Mouse (Mus musculus): Measurements from ENCODE around the gene Ldlrad1.

Ldlrad1 gene

DNA sequence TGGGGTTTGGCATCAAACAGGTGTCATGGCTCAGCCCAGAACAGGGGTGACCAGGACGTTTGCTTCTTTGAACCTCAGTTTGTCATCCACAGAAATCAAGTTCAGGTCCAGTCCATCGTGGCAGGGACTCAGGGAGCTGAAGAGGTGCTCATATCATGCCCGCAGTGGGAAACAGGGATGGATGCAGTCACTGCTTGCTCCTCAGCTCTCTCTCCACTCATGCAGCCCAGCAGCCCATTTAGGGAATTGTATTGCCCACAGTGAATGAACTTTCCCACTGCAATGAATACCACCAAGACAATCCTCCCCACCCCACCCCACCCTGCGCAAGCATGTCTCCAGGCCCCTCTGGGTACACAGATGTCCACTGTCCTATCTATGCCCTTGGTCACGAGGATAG lies 3.0 kb downstream of the Ldlrad1 start:
- no peak for DNase-seq

DNA sequence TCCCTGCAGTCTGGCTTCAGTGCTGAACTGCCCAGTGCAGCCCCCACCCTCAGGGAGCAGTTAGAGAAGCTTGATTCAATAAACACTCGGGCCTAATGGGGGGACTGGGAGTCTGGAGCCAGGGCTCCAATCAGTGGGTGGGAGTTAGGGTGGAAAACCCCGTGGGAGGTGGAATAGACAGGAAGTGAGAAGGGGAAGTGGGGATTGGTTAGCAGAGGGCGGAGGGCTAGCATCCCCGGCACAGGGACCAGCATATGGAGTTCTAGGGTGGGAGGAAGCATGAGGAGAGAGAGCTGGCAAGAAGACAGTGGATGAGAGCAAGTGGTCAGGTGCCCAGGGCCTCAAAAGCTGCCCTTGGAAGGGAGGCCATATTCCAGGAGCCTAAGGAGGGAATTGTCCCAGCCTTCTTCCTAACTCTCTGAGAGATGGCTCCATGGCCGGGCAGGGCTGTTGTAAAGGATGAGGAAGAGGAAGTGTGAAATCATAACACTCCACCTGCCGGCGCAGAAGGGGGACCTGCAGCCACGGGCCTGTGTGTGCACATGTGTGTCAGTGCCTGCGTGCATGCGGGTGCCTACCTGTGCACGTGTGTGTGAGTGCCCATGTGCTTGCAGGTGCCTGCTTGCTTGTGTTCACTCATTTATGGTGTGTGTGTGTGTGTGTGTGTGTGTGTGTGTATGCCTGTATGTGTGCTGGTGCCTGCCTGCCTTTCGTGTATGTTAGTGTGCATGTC lies 4.5 kb downstream of the Ldlrad1 start:
- no peak for DNase-seq

DNA sequence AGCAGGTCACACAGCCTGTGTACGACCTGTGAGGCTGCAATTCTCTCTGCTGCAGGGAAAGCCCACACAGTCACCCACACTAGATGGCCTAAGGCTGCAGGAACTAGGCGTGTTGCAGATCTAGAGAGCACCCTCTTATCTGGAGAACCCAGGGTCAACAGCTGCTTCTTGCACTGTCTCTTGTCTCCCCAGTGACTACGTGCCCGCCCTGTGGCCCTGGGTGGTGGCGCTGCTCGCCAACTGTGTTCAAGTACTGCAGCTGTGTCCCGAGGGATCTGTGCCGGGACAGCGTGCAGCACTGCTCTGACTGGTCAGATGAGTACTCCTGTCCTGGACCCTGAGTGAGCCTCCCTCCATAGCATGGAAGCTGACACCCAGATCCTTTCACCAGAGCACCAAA lies 8.6 kb downstream of the Ldlrad1 start:
- no peak for DNase-seq

DNA sequence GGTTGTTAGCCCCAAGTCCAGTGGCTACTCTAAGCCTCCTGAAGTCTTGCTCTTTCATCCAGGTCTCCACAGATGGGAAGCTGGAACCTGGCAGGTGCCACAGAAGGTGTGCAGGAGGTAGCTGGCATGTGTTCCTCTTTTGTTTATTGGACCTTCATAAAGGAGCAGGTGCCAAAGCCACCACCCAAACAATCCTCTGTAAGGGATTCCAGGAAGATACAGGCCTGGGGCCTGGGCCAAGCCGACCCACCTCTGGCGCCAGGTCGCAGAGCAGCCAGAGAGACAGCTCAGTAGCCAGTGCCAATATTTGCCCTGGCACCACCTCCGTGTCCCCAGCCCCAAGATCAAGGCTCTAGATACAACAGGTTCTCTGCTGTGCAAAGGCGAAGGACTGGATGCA lies 12.5 kb downstream of the Ldlrad1 start:
- no peak for DNase-seq

DNA sequence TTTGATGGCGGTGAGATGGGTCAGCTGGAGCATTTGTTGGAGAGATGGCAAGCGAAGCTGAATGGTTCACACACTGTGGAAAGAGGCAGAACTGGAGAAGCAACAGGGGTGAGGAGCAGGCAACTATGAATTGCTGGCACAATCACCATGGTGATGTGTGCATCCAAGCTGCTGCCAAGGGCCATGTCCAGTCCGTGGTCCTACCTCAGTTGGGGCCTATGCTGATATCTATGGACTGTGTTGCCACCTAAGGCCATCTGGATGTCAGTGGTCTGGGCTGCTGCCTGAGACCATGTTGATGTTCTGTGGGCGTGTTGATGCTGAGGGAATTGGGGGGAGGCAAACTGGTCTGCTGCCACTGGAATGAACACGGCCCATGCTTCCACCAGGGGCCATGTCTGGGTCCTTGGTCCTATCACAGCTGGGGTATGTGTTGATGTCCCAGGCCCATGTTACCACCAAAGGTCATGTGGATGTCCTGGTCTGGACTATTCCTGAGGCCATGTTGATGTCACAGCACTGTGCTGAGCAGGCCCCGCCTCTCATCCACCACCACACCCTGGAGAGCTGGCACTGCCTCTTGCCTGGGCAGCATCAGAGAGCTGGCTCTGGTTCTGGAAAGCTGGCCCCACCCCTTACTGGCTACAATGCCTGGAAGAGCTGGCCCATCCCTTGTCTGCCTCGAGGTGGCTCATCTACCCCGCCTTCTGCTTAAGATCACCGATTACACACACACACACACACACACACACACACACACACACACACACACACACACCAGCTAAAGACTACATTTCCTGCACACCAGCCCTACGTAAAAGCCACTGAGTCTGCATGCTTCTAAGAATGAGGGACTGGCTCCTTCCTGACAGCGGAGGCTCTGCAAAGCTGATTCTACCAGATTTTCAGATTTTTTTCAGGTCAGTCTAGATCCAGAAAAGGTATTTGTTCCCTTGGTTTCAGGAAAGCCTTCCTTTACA lies 14.5 kb downstream of the Ldlrad1 start:
- DNase-seq, result no peak

DNA sequence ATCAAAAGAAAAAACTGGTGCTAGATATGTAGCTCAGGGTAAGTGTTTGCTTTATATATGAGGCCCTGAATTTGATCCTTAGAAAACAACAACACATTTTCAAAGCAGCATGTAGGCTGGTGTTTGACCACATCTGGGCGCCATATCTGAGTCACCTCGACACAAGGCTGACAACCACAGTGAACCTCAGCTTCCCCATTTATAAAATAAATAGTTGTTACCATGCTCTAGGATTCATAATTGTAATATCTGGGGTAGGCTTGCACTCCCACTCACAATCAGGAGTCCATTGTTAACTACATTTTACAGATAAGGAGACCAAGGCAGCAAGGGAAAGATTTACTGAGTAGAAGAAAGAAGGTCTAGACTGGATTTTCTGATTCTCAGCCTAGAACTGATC lies 17.3 kb downstream of the Ldlrad1 start:
- no peak for DNase-seq

DNA sequence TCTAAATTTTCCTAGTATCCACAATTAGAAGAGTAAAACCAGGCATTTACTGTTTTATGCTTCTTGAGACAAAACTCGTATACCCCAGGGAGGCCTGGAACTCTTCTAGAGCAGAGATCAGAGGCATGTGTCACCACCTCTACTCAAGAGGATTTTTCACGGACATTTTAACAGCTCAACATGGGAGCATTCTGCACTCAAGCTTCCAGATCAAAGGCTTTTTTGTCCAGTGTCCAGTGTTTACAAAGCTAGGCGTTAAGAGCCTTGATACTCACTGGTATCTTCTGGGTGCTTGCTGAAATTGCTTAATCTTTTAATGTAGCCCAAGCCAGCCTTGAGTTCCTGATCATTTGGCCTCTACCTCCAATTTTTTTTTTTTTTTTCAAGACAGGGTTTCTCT lies 23.2 kb downstream of the Ldlrad1 start:
- DNase-seq, result no peak

DNA sequence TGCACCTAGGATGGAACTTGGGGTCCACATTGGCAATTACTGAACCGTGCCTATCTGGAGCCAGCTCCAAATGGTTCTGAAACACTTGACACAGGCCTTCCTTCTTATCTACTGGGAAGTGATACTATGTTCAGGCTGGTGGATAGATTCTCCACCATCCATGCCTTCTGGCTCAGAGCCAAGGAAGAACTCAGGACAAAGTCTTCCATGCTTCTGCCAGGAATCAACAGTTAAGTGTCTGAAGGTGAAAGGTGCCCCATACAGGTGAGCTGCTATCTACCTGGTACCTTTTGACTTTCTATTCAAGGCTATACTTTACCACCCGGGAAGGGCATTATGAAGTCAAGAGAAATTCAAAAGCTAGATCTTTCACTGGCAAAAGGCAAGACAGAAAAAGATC lies 29.3 kb downstream of the Ldlrad1 start:
- DNase-seq, result no peak

DNA sequence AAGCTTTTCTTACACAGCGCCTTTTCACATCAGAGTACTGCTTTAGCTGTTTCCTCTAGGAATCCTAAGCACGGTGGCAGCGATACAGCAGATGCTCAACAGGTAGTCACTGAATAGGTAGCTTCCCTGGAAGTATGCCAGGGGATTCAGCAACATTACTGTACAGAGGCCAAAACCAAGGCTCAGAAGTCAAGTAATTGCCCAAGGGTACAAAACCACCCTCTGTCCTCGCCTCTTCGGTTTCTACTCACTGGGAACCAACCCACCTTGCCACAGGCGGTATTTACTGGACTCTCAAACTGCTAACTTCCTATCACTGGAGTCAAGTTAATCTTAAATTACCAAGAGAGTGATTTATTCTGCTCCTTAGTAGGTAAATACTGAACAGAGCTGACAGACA lies 31.2 kb downstream of the Ldlrad1 start:
- no peak for DNase-seq

DNA sequence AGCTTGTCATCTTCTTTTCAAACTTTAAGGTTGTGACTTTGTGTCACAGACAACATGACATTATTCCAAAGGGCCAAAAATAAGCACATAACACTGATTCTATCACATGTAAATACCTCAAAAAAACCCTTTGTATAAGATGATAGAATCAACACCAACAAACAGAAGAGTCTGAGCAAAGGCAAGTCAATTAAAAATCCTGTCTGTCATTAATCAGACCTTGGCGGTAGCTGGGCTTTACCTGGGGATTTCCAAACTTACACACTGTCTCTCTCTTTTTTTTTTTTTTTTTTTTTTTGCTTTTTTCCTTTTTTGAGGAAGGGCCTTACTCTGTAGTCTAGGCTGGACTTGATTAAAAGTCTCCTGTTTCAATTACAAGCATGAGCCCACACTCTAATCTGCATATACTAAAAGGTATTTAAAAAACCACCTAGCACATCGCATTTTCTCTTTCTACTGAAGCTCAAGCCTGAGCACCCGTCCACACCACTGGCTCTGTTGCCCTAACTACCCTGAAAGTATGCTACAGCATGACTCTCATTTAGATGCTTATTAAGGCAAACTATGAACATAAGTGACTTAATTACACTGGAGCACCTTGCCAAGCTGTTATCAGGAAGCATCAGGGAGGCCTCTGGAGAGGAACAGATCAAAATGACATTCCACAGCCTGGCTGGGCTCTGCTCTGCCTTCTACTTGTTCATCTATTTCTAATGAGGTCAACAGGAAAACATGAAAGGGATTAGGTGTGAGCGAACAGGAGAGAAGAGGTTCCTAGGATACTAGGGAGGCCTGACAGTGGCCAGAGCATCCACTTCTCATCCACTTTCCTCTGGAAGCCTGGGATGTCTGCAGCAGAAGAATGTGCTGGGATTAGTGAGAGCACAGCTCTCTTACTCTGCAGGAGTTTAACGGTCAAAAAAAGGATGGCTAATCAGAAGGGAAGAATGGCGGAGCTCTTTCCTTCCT lies 34.7 kb downstream of the Ldlrad1 start:
- no peak for DNase-seq

DNA sequence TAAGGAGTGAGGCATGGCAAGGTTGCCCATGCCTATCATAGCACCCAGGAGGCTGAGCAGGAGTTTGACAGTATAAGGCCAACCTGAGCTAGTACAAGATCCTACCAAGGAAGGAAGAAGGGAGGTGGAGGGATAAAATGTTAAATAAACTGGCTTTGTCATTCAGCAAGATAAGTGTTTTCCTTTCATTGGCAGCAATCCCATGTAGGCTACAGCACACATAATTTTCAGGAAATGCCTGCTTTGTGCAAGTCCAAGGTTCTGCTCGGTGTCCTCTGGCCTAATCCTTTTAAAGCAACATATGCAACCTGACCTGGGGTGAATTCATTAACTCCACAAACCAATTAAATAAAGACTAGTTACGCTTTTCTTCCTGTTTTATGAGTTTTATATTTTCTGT lies 36.4 kb downstream of the Ldlrad1 start:
- DNase-seq, result no peak

DNA sequence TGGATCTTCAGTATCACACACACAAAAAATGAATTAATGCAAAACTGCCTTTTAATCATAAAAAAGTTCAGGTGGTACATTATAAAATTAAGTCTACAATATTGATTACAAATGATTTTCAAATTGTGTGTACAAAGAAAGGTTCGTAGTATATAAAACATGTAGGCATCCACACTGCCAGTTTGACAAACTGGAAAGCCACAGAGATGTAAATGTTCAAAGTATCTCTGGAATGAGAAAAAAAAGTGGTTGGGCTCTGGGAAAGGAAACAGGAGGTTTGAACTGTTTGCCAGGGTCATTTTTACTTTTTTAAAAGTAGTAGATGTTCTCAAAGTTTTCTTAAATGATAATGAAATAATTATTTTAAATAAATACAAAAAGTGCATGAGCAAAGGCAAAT lies 37.1 kb downstream of the Ldlrad1 start:
- DNase-seq, result no peak

DNA sequence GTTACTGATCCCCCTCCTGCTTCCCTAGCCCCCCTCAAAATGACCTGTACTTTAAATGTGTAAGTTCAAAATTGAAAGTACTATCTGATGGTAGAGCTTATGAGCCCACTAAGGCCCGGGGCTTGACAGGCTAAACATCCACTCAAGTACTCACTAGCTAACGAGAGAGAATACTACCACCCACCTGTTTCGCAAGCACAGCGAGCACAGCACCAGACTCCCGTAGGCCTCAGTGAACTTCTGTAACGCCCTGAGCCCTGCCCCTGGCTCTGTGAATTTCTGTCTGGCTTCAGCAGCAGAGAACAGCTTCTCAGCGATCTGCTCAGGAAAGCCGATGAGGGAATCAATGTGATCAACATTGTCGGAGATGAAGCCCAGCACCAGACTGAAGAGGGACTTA lies 38.1 kb downstream of the Ldlrad1 start:
- DNase-seq, result no peak

DNA sequence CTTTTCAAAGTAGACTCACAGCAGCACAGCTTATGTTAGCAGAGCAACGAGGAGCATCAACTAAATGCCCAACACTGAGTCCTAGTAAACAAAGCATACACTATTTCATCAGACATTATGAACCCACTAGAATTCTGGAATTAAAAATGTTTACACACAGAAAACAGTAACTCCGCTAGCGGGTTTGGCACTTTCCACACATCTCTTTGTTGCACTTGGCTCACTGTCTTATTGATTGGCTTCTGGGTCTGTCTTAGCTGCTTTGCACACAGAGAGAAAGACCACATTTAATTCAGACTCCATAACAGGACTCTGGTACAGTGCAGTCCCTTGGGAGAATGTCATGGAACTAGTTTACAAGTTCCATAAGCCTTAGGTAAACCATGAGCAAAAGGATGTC lies 39.1 kb downstream of the Ldlrad1 start:
- no peak for DNase-seq

DNA sequence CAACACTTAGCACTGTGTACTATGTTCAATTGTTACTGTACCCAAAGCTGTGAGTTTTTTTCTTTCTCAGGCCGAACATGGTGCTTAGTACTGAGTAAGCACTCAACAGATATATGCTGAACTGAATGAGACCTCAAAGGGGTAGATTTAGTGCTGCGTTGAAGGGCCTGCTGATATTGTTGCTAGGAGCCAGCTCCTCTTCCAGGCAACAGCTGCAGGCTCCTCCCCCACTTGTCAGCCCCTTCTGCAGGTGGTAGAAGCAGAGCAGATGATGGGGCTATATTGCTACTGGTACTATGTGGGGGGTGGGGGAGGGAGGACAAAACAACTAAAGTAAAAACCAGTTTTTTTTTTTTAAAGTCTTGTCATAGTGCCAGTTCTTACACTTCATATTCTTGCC lies 40.5 kb downstream of the Ldlrad1 start:
- peak; percentile 73 to 84 for DNase-seq

DNA sequence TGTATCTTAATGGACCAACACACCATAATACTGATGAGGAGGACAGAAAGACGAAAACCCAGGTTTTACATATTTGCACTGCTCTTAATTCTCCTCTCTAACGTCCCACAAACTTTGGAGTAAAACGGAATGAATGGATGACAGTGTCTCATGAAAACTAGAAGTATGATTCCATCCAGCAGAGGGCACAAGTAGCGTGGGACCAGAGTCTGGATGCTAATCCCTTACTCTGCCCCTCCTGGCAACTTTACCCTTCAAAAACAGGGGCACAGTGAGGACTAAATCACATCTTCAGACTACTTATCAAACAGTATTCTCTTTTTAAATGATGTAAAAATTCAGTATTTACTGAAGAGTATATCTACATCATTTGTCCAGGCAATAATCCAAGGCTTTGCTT lies 41.5 kb downstream of the Ldlrad1 start:
- DNase-seq, result peak in 1 of 2 experiments; percentile 25

DNA sequence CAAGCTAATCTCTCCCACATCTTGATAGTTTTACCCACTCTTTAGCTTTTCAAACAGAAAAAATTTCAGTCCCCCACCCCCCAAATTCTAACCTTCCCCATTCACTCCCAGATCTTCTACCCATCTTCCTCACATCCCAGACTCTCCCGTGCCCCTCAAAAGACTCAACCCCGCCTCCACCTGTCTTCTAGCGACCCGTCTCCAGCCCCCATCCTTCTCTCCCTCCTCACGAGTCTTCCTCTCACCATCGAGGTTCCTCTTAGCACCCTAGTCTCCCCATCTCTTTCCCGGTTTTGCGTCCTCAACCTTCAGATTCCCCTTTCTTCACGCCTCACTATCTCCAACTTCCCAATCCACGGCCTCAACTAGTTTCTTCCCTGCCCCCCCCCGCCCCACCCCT lies 43.5 kb downstream of the Ldlrad1 start:
- peak; percentile 14 to 46 for DNase-seq

DNA sequence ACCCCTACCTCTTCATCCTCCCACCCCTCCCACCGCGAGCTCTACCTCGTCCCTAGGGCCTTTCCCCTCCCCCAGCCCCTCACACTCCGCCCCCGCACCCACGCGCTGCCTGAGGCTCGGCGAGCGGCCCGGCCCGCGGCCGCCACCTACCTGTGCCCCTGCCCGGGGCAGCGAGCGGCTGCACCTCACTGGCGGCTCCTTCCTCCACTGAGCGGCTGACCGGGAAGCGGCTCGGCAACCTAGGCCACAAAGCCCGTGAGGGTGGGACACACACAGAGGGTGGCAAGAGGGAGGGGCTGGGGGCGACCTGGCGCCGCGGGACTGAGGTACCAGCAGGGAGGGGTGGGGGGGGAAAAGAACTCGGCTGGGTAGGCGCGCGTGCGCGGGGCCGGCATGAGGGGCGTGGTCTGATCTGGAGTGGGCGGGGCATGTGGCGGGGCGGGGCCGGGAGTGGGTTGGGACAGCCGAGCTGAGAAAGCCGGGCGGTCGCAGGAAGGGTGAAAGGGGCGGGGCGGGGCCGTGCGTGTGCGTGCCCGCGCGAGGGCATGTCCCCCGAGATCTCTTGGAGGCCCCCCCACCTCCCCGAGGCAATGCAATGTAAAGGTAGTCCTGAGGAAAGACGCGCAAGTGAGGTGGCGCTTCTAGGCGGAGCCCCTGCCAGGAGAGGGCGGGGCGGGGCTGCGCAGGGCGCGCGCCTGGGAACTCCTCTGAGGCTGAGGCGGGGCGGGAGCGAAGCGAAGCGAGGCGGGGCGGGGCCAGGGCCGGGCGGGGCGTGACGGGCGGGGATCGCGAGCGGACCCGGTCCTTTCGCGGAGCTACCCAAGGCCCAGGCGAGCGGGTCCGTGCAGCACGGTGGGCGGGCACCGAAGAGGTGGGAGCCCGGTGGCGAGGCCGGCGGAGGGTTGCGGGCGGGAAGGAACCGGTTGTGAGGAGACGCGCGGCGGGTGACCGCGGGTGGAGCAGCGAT lies 44.4 kb downstream of the Ldlrad1 start, which contains the start of the genes Lrrc42 and Hspb11:
Gene Lrrc42, minus strand, starts transcription at position 408 of the 967 bp plus-strand sequence.
Gene Hspb11, plus strand, starts transcription at position 469 of the 967 bp plus-strand sequence.
- DNase-seq, result peak; percentile 95 to 97

DNA sequence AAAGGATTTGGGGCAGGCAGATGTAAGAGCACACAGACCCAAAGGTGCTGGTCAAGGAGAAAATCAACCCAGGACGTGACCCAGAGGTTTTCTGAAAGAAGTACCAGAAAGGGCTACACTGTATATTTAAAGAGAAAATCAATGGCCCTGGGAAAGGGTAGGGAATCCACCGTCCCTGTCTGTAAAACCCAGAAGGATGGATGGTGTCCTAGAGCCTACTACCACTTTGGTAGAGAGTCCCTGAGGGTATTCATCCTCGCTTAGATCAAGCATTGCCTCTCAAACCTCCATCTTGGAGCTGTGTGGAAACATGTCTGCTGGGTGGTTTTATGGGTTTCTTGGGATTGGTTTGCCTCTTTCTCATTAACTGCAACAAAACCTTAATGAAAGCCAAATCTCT lies 45.4 kb downstream of the Ldlrad1 start:
- no peak for DNase-seq

DNA sequence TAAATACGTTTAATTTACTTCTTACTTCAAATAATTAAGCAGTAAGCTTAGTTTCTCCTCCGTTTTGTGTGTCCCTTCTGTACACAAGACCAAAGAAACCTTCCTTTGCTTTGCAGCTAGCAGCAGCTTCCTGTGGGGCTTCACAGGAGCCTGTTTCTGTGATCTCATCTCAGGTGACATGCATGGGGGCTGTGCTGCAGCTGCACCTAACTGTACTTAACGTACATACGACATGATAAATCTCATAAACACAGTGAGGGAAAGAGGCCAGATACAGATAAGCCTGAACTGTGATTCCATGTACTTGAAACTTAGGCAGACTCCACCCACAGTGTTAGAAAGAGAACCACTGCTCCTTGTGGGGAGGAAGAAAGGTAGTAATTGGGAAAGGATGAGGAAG lies 51.0 kb downstream of the Ldlrad1 start:
- peak; percentile 69 to 85 for DNase-seq
